Mouse (Mus musculus): Measurements from ENCODE around the gene Prrc2a. TPM values are rescaled to one million over a fixed set of nuclear protein-coding genes. Genes with fewer than 3 reads are reported as not detected.

The Prrc2a gene
- polyA plus RNA-seq (2016; fragmentation: Nextera tagmentation; extraction: Ambion mirVana): 225 and 230 TPM in 2 replicates

DNA sequence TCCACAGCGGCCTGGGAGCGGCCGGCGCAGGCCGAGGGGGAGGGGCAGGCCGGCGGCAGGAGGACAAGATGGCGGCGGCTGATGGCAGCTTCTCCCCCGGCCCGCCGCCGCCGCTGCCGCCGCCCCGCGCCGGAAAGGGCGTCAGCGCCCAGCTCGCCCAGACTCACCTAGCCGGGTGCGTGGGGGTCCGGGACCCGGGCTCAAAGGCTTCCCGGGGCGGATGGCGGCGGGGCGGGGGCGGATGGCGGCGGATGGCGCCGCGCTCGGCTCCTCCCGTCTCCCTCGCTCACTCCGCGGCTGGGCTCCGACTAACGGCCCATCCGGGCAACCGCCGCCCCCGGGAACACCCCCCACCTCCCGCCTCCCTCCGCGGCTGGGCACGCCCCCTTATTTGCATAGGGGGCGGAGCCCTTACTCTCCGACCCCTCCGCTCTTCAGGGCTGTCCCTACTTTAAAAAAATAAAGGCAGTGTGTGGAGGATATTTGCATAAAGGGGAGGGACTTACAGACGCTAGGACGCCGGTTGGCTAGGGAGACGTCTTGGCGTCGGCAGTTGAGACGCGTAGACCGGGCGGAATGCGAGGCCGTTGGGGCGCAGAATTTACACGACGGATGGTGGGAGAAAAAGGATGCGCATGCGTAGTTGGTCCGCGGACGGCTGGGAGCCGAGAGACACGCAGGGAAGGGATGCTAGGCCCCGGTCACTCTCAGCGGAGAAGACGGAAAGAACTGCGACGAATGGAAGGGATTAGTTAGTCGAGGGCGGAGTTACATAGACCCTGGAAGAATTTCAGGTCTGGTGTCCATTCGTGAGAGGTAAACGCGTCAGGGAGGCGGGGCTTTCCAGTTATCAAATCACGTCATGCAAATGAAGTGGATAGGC lies at the start of gene Prrc2a:
Prrc2a (minus strand) TSS at position 330 of the 883 bp plus-strand sequence.
- peak within 1 kb of the TSS; percentile 99 for H3K4me3 ChIP-seq
- peaks cover 25% of the 10 kb centered on the region for H3K36me3 ChIP-seq
- peaks cover 18% of the 10 kb centered on the region for H3K4me1 ChIP-seq
- H3K9me3 ChIP-seq: no peaks in the 10 kb centered on the region
- peak; percentile 93 for ATAC-seq (ENCODE audit: insufficient number of reproducible peaks, insufficient read depth, low FRiP score, low TSS enrichment)
- peak within 1 kb of the TSS; percentile 100 for H3K9ac ChIP-seq
- WGBS: under 1% methylated on average over 78 of the region's 89 CpGs
- peak within 1 kb of the TSS; percentile 95 for H3K4me2 ChIP-seq (replicated peaks)
- peak within 1 kb of the TSS; percentile 97 for H3K27ac ChIP-seq
- no peaks in the 10 kb centered on the region for H3K27me3 ChIP-seq

DNA sequence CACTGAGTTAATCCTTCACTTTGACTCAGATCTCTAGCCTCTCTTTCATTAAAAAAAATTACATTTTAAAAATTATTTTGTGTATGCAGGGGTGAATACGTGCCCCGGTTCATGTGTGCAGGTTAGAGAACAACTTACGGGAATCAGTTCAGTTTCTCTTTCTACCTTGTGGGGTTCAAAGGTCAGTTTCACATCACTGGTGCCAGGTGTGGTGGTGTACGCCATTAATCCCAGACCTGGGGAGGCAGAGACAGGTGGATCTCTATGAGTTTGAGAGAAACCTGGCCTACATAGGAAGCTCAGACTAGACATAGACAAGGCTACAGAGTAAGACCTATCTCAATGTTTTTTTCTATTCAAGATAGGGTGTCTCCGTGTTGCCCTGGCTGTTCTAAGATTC lies 48.4 kb upstream of the Prrc2a start:
- H3K4me2 ChIP-seq (replicated peaks): no peak overlapping the region
- 0 out of 2 replicates have a peak, but pooled peaks cover 3% of the 10 kb centered on the region for H3K4me1 ChIP-seq
- H3K9me3 ChIP-seq: no peaks in the 10 kb centered on the region
- 91% methylated on average over 5 of the region's 5 CpGs for WGBS
- H3K9ac ChIP-seq: no peak overlapping the region
- no peaks in the 10 kb centered on the region for H3K27me3 ChIP-seq
- H3K4me3 ChIP-seq: no peak overlapping the region
- H3K36me3 ChIP-seq: no peaks in the 10 kb centered on the region
- no peak for ATAC-seq (ENCODE audit: insufficient number of reproducible peaks, insufficient read depth, low FRiP score, low TSS enrichment)
- H3K27ac ChIP-seq: no peak overlapping the region

DNA sequence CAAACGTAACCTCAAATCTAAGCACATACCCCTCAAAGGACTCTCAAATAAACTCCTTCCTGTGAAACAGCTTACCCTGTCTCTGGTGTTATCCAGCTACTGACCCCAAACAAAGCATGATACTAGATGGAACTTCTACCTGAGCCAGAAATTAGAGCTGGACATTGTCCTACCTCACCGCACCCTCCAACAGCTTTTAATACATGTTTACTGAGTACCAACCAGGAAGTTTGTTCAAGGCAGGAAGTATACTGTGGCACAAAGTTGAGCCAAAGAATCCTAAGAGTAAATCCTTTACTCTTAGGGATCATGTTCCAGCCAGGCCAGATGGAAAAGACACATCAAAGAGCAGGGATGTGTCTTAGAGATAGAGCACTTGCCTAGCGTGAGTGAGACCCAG lies 45.9 kb upstream of the Prrc2a start:
- no peaks in the 10 kb centered on the region for H3K27me3 ChIP-seq
- H3K9ac ChIP-seq: no peak overlapping the region
- H3K4me2 ChIP-seq (replicated peaks): no peak overlapping the region
- no peaks in the 10 kb centered on the region for H3K9me3 ChIP-seq
- H3K27ac ChIP-seq: no peak overlapping the region
- H3K4me3 ChIP-seq: no peak overlapping the region
- H3K36me3 ChIP-seq: no peaks in the 10 kb centered on the region
- no peak for ATAC-seq (ENCODE audit: insufficient number of reproducible peaks, insufficient read depth, low FRiP score, low TSS enrichment)
- H3K4me1 ChIP-seq: 0 out of 2 replicates have a peak, but pooled peaks cover 3% of the 10 kb centered on the region
- WGBS: 75% methylated on average over 3 of the region's 3 CpGs

DNA sequence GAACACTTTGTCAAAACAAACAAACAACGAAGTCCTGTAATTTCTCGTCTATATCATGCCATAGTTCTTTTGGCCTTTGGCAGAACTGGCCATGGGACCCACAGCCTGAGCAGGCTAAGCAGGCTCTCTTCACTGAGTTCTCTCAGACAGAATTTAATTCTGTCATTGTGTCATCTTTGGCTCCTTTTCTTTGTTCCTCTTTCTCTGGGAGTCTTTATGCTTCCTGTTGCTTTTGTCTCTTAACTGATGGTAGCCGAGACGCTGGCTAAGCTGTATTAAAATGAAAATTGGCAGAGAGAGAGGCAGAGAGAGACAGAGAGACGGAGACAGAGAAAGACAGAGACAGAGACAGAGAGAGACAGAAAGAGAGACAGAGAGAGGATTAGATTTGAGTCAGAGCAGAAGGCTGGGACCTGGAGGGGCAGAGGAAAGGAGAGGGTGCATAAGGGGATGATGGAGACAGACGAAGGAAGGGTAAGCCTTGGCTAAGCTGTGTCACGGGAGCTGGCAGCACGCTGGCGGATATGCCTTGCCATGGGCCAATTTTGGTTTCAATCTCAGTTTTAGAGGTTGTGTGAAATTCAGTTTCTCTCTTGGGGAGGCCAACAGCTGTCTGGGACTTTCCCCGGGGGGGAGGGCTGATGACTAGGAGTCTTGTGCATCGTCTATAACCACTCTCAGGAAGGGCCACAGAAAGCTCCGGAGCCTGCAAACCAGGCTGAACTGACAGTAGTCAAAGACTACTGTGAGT lies 45.3 kb upstream of the Prrc2a start:
- H3K36me3 ChIP-seq: no peaks in the 10 kb centered on the region
- H3K4me1 ChIP-seq: 0 out of 2 replicates have a peak, but pooled peaks cover 3% of the 10 kb centered on the region
- no peaks in the 10 kb centered on the region for H3K9me3 ChIP-seq
- 82% methylated on average over 12 of the region's 12 CpGs for WGBS
- no peak overlapping the region for H3K4me3 ChIP-seq
- ATAC-seq (ENCODE audit: insufficient number of reproducible peaks, insufficient read depth, low FRiP score, low TSS enrichment): no peak
- H3K9ac ChIP-seq: no peak overlapping the region
- no peak overlapping the region for H3K4me2 ChIP-seq (replicated peaks)
- peaks cover 6% of the 10 kb centered on the region for H3K27me3 ChIP-seq
- no peak overlapping the region for H3K27ac ChIP-seq

DNA sequence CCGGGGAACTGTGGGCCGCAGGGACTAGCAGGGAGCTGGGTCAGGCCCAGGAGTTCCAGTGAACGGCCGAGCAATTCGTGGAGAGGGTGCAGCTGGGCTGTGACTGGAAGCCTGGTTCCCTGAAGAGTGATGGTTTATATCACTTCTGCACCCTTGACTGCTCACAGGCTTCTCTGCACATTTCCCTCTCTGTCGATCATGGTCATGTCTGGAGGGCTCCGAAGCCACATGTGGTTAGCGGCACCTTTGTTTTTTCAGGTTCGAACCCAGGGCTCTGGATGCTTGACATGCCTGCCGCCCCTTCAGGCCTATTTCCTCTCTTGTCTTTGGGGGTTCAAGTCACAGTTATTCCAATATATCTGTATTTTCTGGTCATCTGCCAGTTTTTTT lies 40.7 kb upstream of the Prrc2a start:
- H3K4me3 ChIP-seq: no peak overlapping the region

DNA sequence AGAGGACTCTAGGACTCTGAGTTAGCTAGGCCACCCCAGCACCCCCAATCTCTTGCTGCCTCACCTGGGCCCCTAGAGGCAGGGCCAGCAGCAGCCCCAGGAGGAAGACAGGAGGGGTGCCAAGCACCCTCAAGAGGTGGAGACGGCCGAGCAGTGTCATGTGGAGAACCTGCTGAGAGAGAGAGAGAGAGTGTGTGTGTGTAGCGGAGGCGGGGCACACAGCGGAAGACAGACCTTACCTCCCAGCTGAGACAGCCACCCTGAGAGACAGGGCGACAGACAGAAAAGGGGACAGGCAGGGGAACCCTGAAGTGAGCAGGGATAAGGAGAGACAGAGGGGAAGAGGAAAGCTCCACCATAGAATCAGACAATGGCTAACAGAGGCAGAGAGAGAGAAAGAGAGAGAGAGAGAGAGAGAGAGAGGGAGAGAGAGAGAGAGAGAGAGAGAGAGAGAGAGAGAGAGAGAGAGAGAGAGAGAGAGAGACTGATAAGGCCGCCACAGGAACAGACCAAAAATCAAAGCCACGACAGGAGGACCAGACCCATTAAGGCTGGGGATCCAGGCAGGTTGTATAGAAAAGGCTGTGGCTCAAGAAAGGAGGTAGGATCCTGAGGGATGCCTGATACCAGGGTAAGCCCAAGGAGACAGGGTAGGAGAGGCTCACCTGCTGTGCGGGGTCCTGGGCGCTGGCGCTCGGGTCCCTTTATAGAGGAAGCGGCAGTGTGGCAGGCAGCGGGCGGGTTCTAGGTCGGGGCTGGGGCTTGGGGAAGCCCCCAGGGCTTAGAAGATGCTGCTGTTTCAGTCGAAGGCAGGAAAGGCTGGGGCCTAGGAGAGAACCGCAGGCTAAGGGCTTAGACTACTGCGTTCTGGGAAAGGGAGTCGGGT lies 40.0 kb upstream of the Prrc2a start, which contains the start of gene Lta:
Lta (minus strand) TSS at position 858 of the 886 bp plus-strand sequence.
- H3K9ac ChIP-seq: no peak within 1 kb of the TSS

More for the DNA sequence above, 40.7 kb upstream of the Prrc2a start:
- Histone ChIP-seq H3K4me2 (replicated peaks) (no peak overlapping the region), H3K27ac (no peak overlapping the region), H3K9me3 (no peaks in the 10 kb centered on the region), H3K27me3 (peaks cover 50% of the 10 kb centered on the region), H3K9ac (no peak overlapping the region), H3K36me3 (no peaks in the 10 kb centered on the region), H3K4me1 (no peaks in the 10 kb centered on the region)
- ATAC-seq (ENCODE audit: insufficient number of reproducible peaks, insufficient read depth, low FRiP score, low TSS enrichment): no peak
- 55% methylated on average over 10 of the region's 10 CpGs for WGBS

DNA sequence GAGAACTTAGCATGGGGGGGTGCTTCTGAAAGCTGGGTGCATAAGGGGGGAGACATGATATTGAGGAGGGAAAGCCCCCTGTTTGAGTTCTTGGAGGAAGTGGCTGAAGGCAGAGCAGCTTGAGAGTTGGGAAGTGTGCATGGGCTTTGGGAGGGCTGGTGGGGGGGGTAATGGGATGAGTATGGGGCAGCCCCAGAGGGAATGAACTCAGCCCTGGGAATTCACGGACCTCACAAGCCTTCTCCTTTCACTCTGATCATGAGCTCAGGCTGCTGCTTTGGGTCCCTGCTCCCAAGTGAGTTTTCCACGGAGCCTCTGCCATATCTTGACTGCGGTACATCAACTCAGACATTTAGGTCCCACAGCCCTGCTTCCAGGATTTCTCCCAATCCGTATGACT lies 37.7 kb upstream of the Prrc2a start:
- WGBS: 70% methylated on average over 4 of the region's 4 CpGs
- H3K27me3 ChIP-seq: peaks cover 65% of the 10 kb centered on the region

More for the DNA sequence above, 40.0 kb upstream of the Prrc2a start, which contains the start of gene Lta:
- Histone ChIP-seq H3K27me3 (peaks cover 56% of the 10 kb centered on the region), H3K36me3 (no peaks in the 10 kb centered on the region), H3K4me3 (no peak within 1 kb of the TSS), H3K4me1 (no peaks in the 10 kb centered on the region), H3K4me2 (replicated peaks) (no peak within 1 kb of the TSS), H3K27ac (no peak within 1 kb of the TSS), H3K9me3 (no peaks in the 10 kb centered on the region)
- ATAC-seq (ENCODE audit: insufficient number of reproducible peaks, insufficient read depth, low FRiP score, low TSS enrichment): no peak
- WGBS: 23% methylated on average over 20 of the region's 20 CpGs

DNA sequence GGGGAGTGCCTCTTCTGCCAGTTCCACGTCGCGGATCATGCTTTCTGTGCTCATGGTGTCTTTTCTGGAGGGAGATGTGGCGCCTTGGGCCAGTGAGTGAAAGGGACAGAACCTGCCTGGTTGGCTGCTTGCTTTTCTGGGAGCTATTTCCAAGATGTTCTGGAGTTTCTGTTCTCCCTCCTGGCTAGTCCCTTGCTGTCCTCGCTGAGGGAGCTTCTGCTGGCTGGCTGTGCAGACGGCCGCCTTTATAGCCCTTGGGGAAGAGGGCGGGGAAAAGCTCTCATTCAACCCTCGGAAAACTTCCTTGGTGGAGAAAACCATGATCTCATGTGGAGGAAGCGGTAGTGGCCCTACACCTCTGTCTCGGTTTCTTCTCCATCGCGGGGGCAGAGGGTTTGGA lies 37.1 kb upstream of the Prrc2a start, which contains the start of gene Tnf:
Tnf (minus strand) TSS at position 221 of the 400 bp plus-strand sequence.
- no peak within 1 kb of the TSS for H3K27ac ChIP-seq
- no peaks in the 10 kb centered on the region for H3K9me3 ChIP-seq
- H3K4me2 ChIP-seq (replicated peaks): no peak within 1 kb of the TSS
- no peak within 1 kb of the TSS for H3K4me3 ChIP-seq
- H3K36me3 ChIP-seq: no peaks in the 10 kb centered on the region
- peaks cover 70% of the 10 kb centered on the region for H3K27me3 ChIP-seq
- no peak for ATAC-seq (ENCODE audit: insufficient number of reproducible peaks, insufficient read depth, low FRiP score, low TSS enrichment)
- 0 out of 2 replicates have a peak, but pooled peaks cover 4% of the 10 kb centered on the region for H3K4me1 ChIP-seq
- WGBS: 39% methylated on average over 13 of the region's 13 CpGs
- no peak within 1 kb of the TSS for H3K9ac ChIP-seq

More for the DNA sequence above, 37.7 kb upstream of the Prrc2a start:
- Histone ChIP-seq H3K4me3 (no peak overlapping the region), H3K4me1 (0 out of 2 replicates have a peak, but pooled peaks cover 4% of the 10 kb centered on the region), H3K4me2 (replicated peaks) (no peak overlapping the region), H3K36me3 (no peaks in the 10 kb centered on the region), H3K9me3 (no peaks in the 10 kb centered on the region), H3K9ac (no peak overlapping the region), H3K27ac (no peak overlapping the region)
- no peak for ATAC-seq (ENCODE audit: insufficient number of reproducible peaks, insufficient read depth, low FRiP score, low TSS enrichment)

DNA sequence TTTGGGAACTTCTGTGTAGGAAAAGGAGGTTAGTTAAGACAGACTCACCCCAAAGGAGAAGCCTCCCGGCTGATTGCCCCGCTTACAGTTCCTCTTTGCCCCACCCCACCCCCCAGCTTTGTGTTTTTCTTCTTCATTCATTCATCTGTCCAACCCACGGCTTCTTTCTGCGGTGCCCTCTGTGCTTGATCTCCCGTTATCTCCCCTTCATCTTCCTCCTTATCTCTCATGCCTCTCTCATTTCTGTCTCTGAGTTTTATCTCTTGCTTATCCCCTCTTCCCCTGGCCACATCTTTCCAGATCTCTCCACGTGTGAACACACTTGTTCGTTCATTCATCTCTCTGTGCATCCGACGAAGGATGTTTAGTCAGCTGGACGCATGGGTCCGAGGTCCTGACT lies 36.4 kb upstream of the Prrc2a start:
- 0 out of 2 replicates have a peak, but pooled peaks cover 5% of the 10 kb centered on the region for H3K4me1 ChIP-seq
- 73% methylated on average over 11 of the region's 11 CpGs for WGBS
- H3K9ac ChIP-seq: no peak overlapping the region
- no peak overlapping the region for H3K4me3 ChIP-seq
- peaks cover 76% of the 10 kb centered on the region for H3K27me3 ChIP-seq
- no peaks in the 10 kb centered on the region for H3K9me3 ChIP-seq
- H3K36me3 ChIP-seq: no peaks in the 10 kb centered on the region
- ATAC-seq (ENCODE audit: insufficient number of reproducible peaks, insufficient read depth, low FRiP score, low TSS enrichment): no peak
- no peak overlapping the region for H3K27ac ChIP-seq
- H3K4me2 ChIP-seq (replicated peaks): no peak overlapping the region

DNA sequence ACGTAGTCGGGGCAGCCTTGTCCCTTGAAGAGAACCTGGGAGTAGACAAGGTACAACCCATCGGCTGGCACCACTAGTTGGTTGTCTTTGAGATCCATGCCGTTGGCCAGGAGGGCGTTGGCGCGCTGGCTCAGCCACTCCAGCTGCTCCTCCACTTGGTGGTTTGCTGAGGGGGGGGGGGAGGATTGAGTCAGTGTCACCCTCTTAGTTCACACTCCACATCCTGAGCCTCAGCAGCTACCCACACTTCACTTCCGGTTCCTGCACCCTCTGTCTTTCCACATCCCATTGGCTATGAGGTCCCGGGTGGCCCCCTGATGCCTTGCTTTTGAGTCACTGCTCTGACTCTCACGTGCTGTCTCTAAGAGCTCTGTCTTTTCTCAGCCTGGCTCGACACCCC lies 35.7 kb upstream of the Prrc2a start:
- Histone ChIP-seq H3K9me3 (no peaks in the 10 kb centered on the region), H3K9ac (no peak overlapping the region), H3K27me3 (peaks cover 82% of the 10 kb centered on the region), H3K4me3 (no peak overlapping the region), H3K4me2 (replicated peaks) (no peak overlapping the region), H3K27ac (no peak overlapping the region), H3K36me3 (no peaks in the 10 kb centered on the region), H3K4me1 (peaks cover 13% of the 10 kb centered on the region)
- 86% methylated on average over 11 of the region's 11 CpGs for WGBS
- ATAC-seq (ENCODE audit: insufficient number of reproducible peaks, insufficient read depth, low FRiP score, low TSS enrichment): no peak

DNA sequence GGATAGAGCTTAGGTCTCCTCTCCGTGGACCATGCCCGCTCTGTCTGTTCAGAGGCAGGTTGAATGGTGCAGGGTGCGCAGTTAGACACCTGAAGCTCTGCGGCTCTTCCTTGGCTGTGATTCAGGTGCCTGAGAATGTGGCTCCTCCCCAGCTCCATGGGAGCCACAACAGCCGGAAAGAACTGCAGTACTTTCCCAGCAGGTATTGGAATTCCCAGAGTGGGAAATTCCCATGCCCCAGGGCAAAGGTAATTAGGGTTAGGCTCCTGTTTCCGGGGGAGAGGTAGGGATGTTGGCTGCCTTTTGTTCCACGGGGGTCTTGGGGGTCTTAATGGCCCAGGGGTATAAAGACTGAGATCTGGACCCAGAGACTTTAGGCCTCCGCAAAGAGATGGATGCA lies 34.2 kb upstream of the Prrc2a start:
- Histone ChIP-seq H3K9ac (no peak overlapping the region), H3K27me3 (peaks cover 82% of the 10 kb centered on the region), H3K9me3 (no peaks in the 10 kb centered on the region), H3K36me3 (no peaks in the 10 kb centered on the region), H3K4me2 (replicated peaks) (no peak overlapping the region), H3K4me3 (no peak overlapping the region), H3K27ac (no peak overlapping the region), H3K4me1 (peaks cover 20% of the 10 kb centered on the region)
- ATAC-seq (ENCODE audit: insufficient number of reproducible peaks, insufficient read depth, low FRiP score, low TSS enrichment): no peak
- 15% methylated on average over 8 of the region's 8 CpGs for WGBS
